Mouse (Mus musculus) lung, adult 2 months (tissue): Measurements from ENCODE around the gene Lsm4. TPM values are rescaled to one million over a fixed set of nuclear protein-coding genes. Genes with fewer than 3 reads are reported as not detected.

Experiments used
- DNase-seq: peaks from one replicate; pipeline ENCODE4 v3.0.0; 2022
- H3K4me1 ChIP-seq: fragments of 200-500 bp; 2 replicates; pipeline ENCODE4 v1.6.1; 2011; ENCODE audit warnings: low read length; ENCODE audit not compliant: control insufficient read depth, insufficient read depth
- H3K4me3 ChIP-seq: fragments of 200-500 bp; replicated peaks from 2 replicates; pipeline ENCODE3; 2011; ENCODE audit warnings: low read depth, mild to moderate bottlenecking, control low read depth, low read length; ENCODE audit errors: extremely low read depth
- CTCF ChIP-seq: fragments of 200-500 bp; IDR thresholded peaks from 2 replicates; pipeline ENCODE4 v1.5.1; 2011; ENCODE audit warnings: mild to moderate bottlenecking, low read length, control low read depth; ENCODE audit not compliant: insufficient read depth
- POLR2A ChIP-seq: fragments of 200-500 bp; IDR thresholded peaks from 2 replicates; pipeline ENCODE4 v1.6.1; 2011; ENCODE audit warnings: low read depth, mild to moderate bottlenecking, control low read depth, low read length, borderline replicate concordance; ENCODE audit errors: extremely low read depth
- WGBS: fragments of 180-500 bp; shearing (Covaris S2); methylation state at CpG from one replicate; pipeline ENCODE4 v1.1.7; 2018; 5-methylcytosine and 5-hydroxymethylcytosine counted together
- polyA plus RNA-seq: library from polyadenylated mRNA; depleted of rRNA; stranded (reverse); fragments of >200 nt; gene quantifications from 2 replicates; pipeline ENCODE4 v1.2.3, GENCODE M21; 2012

The Lsm4 gene
- polyA plus RNA-seq, 1 experiment, result 75.2 TPM

DNA sequence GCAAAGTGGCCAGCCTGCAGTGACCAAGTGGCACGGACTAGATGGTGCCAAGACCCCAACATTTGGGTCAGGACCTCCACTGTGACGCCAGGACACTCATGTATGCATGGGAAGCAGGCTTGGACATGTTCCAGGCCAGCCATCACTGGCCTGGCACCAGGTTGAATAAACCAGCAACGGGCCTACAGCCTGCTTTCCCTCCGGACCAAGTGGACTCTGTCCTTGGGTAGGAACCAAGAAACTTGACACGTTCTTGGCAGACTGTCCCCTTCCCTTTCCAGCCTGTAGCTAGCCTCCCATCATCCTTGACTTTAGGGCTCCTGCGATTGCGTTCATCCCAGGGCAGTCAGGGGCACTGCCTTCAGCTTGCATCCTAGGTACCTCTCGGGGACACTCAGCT lies 14.5 kb downstream of the Lsm4 start:
- 51% methylated on average over 8 of the region's 8 CpGs for WGBS
- DNase-seq, result no peak

DNA sequence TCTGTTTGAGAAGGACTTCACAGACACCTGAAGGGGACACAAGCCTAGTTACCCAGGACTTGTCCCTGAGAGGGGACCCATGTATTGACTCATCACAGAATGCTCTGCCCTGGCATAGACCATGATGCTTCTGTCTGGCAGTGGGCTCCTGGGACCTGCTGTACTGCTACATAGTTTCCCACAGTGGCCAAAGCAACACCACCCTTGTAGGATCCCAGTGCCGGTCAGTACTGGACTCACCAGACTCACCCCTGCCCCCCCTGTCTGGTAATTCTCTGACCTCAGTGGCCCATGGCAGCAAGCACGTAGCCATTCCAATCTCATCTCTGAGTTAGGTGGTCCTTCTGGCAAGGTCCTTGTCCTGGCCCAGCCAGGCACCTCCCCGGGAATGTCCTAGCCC lies 15.1 kb downstream of the Lsm4 start:
- no peak for DNase-seq
- WGBS, result 80% methylated on average over 3 of the region's 3 CpGs
- no peak for TF ChIP-seq POLR2A
- no peak for TF ChIP-seq CTCF
- Histone ChIP-seq H3K4me3 (no peak overlapping the region), H3K4me1 (no peaks in the 10 kb centered on the region)

More for the DNA sequence above, 14.5 kb downstream of the Lsm4 start:
- TF ChIP-seq POLR2A (no peak), CTCF (no peak)
- Histone ChIP-seq H3K4me1 (no peaks in the 10 kb centered on the region), H3K4me3 (no peak overlapping the region)

- TF ChIP-seq CTCF (no peak), POLR2A (no peak)
- WGBS, result 70% methylated on average over 5 of the region's 5 CpGs
- DNase-seq, result no peak
- Histone ChIP-seq H3K4me3 (no peak overlapping the region), H3K4me1 (no peaks in the 10 kb centered on the region)
Observed at GRCm38 (mm10) chr8:70689892-70690390, 16.9 kb downstream of the Lsm4 start.

GRCm38 (mm10) chr8:70691230-70691629 lies 18.2 kb downstream of the Lsm4 start:
- no peak for TF ChIP-seq CTCF
- no peak for DNase-seq
- H3K4me3 ChIP-seq, result no peak overlapping the region
- H3K4me1 ChIP-seq, result peaks cover 3% of the 10 kb centered on the region; the same call in 1 of the 2 replicates
- WGBS, result 85% methylated on average over 4 of the region's 4 CpGs

DNA sequence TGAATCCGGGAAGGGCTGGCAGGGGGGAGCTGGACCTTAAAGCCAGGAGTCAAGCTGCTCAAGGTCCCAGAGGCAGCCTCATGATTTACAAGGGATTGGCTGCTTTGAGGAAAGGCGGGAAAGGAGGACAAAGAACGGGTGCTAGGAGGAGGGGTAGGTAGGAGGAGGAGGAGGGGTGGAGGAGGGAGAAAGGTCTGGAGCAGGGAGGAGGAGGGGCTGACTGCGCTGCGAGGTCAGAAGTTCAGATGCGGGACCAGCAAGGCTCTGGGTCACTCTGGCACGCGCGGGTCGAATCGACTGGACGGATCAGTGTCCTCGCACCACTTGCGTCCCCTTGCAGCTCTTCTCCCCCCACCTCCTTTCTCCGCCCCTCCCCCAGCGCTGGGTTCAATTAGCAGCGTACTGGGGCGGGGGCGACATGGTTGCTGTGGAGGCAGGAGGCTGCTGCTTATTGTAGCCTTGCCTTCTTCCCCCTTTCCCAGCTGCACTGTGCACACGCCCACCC lies 18.7 kb downstream of the Lsm4 start:
- H3K4me1 ChIP-seq, result peaks cover 3% of the 10 kb centered on the region; the same call in 1 of the 2 replicates
- no peak overlapping the region for H3K4me3 ChIP-seq
- no peak for DNase-seq
- no peak for TF ChIP-seq POLR2A
- WGBS, result 17% methylated on average over 20 of the region's 20 CpGs

GRCm38 (mm10) chr8:70693636-70694035 lies 20.6 kb downstream of the Lsm4 start:
- Histone ChIP-seq H3K4me3 (no peak overlapping the region), H3K4me1 (peaks cover 13% of the 10 kb centered on the region)
- DNase-seq, result no peak
- TF ChIP-seq POLR2A, result no peak
- WGBS, result 42% methylated on average over 5 of the region's 5 CpGs

DNA sequence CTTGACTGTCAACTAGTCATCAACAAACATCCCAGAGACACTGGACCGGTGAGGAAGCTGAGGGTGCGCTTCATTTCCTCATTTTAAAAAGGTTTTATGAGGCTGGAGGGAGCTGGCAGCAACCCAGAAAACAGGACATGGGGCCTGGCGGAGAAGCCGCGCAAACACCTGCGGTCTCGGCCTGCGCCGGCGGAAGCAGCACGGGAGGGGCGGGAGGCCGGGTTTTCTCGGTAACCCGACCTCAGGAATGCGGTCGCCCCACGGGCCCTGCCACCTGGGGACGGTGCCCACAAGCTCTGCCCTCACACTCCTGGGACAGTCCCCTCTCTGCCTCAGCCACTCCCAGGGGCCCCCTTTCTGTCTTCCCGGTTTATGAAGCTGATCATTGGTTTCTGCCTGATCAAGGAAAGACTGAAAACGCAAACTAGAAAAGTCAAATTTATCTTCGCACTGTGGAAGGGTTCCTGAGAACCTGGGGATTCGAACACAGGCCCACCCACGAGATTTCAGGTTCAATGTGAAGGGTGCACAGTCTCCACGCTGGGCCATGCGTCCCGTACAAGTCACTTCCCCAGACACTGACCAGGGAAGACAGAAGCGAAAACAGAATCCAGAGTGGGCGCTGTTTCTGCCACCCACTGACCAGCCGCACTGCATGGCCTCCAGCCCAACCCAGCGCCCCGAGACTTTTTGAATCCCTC lies 22.4 kb downstream of the Lsm4 start:
- Histone ChIP-seq H3K4me3 (no peak overlapping the region), H3K4me1 (peaks cover 13% of the 10 kb centered on the region)
- TF ChIP-seq CTCF (no peak), POLR2A (no peak)
- peak; percentile 64 for DNase-seq
- WGBS, result 39% methylated on average over 32 of the region's 32 CpGs

DNA sequence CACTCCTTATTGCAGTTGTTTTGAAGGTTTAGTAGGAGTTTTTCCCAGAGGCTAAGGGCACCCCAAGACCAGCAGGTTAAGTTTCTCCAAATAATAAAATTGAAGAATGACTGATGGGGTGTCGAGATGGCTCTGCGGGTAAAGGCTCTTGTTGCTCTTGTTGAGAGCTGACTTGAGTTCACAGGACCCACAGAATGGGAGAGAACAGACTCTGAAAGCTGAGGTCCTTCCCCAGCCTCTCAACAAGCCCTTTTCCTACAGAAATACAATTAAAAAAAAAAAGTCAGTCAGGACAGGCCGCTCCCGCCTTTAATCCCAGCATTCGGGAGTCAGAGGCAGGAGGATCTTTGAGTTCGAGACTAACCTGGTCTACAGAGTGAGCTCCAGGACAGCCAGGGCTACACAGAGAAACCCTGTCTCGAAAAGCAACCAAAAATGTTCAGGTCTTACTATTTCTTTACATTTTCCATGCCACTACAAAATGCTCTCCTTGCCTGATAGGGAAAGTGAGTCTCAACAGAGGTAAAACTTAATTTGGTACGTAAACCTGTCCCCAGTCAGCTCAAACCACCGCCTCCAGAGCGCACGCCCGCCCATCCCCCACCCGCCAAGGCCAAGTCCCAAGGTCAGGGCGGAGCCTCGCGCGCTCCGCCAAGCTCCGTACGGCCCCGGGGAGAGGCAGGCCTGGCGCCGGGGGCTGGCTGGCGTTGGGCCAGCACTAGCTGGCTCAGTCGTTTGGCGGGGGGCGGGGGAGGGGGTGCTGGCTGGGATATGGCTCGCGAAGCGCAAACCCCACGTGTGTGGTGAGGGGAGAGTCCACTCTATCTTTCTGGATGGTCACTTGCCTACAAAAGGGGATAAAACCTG lies 23.2 kb downstream of the Lsm4 start:
- H3K4me3 ChIP-seq, result no peak overlapping the region
- no peak for TF ChIP-seq POLR2A
- TF ChIP-seq CTCF, result no peak
- 6% methylated on average over 31 of the region's 31 CpGs for WGBS
- peaks cover 13% of the 10 kb centered on the region for H3K4me1 ChIP-seq
- DNase-seq, result peak; percentile 76

DNA sequence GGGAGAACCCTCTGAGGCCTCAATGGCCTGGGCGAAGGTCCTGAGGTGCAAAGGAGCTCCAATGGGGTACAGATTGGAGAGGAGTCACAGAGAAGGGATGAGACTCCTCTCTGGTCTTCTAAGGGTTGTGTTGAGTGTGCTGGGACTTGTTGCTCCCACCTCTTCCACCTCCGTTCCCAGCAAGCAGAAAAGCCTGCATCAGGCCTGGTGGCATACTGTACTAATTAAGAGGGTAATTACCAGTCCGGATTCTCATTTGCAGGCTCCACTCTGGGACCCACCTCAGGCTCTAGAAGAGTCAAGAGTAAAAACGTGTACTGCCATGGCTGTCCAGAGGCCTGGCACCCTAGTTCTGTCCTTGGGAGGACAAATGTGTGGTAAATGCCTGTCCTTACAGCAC lies 23.9 kb downstream of the Lsm4 start:
- WGBS, result 52% methylated on average over 4 of the region's 4 CpGs
- Histone ChIP-seq H3K4me1 (peaks cover 13% of the 10 kb centered on the region), H3K4me3 (no peak overlapping the region)
- peak; percentile 40 for DNase-seq
- TF ChIP-seq CTCF (no peak), POLR2A (no peak)
